Mouse (Mus musculus) fibroblast of lung, adult 2 months (primary cell): ENCODE data around the gene Plekhs1.
"Not testable (repeated sequence)": the region's sequence is repeated elsewhere in the genome, so short reads cannot be mapped to it uniquely, and the experiment has no call there.

Source experiments
- DNase-seq: peaks from one replicate; pipeline ENCODE4 v3.0.0-alpha.2; 2011; ENCODE audit warnings: low read depth

The Plekhs1 gene

GRCm38 (mm10) chr19:56457569-56457968 is 3.9 kb upstream of the Plekhs1 start:
- no peak for DNase-seq

- no peak for DNase-seq
These were observed 2.0 kb upstream of the Plekhs1 start for GRCm38 (mm10) chr19:56459154-56460050.

GRCm38 (mm10) chr19:56460241-56460640 is 1.2 kb upstream of the Plekhs1 start:
- no peak for DNase-seq

- no peak for DNase-seq
These were observed 1.3 kb downstream of the Plekhs1 start for GRCm38 (mm10) chr19:56462786-56463185.

GRCm38 (mm10) chr19:56466486-56466885 is 5.0 kb downstream of the Plekhs1 start:
- DNase-seq = no peak

- DNase-seq = no peak
These were observed 9.0 kb downstream of the Plekhs1 start for GRCm38 (mm10) chr19:56470286-56471020.

- DNase-seq = no peak
These were observed 10.5 kb downstream of the Plekhs1 start for GRCm38 (mm10) chr19:56471934-56472333.

GRCm38 (mm10) chr19:56474869-56475550 is 13.6 kb downstream of the Plekhs1 start:
- no peak for DNase-seq

- DNase-seq = no peak
These were observed 15.1 kb downstream of the Plekhs1 start for GRCm38 (mm10) chr19:56476546-56476945.

- no peak for DNase-seq
These were observed 15.8 kb downstream of the Plekhs1 start for GRCm38 (mm10) chr19:56477253-56477652.

- DNase-seq = no peak
These were observed 16.4 kb downstream of the Plekhs1 start for GRCm38 (mm10) chr19:56477832-56478231.

GRCm38 (mm10) chr19:56484630-56485375 is 23.4 kb downstream of the Plekhs1 start:
- no peak for DNase-seq

GRCm38 (mm10) chr19:56485376-56486271 is 24.2 kb downstream of the Plekhs1 start:
- no peak for DNase-seq

- DNase-seq = no peak
These were observed 25.5 kb downstream of the Plekhs1 start for GRCm38 (mm10) chr19:56486926-56487325.

- no peak for DNase-seq
These were observed 25.9 kb downstream of the Plekhs1 start for GRCm38 (mm10) chr19:56487339-56487738.

GRCm38 (mm10) chr19:56489601-56490000 is 28.2 kb downstream of the Plekhs1 start:
- no peak for DNase-seq

- DNase-seq = not testable (repeated sequence)
These were observed 32.7 kb downstream of the Plekhs1 start for GRCm38 (mm10) chr19:56494157-56494556.

GRCm38 (mm10) chr19:56503069-56503468 is 41.6 kb downstream of the Plekhs1 start:
- not testable (repeated sequence) for DNase-seq

GRCm38 (mm10) chr19:56503525-56503924 is 42.1 kb downstream of the Plekhs1 start:
- DNase-seq = not testable (repeated sequence)

- not testable (repeated sequence) for DNase-seq
These were observed 49.8 kb downstream of the Plekhs1 start for GRCm38 (mm10) chr19:56511207-56511606.

GRCm38 (mm10) chr19:56513527-56513926 is 52.1 kb downstream of the Plekhs1 start:
- DNase-seq = not testable (repeated sequence)
